Comparison of ENCODE assay signal across 8 mouse cellular contexts in the genomic region with DNA sequence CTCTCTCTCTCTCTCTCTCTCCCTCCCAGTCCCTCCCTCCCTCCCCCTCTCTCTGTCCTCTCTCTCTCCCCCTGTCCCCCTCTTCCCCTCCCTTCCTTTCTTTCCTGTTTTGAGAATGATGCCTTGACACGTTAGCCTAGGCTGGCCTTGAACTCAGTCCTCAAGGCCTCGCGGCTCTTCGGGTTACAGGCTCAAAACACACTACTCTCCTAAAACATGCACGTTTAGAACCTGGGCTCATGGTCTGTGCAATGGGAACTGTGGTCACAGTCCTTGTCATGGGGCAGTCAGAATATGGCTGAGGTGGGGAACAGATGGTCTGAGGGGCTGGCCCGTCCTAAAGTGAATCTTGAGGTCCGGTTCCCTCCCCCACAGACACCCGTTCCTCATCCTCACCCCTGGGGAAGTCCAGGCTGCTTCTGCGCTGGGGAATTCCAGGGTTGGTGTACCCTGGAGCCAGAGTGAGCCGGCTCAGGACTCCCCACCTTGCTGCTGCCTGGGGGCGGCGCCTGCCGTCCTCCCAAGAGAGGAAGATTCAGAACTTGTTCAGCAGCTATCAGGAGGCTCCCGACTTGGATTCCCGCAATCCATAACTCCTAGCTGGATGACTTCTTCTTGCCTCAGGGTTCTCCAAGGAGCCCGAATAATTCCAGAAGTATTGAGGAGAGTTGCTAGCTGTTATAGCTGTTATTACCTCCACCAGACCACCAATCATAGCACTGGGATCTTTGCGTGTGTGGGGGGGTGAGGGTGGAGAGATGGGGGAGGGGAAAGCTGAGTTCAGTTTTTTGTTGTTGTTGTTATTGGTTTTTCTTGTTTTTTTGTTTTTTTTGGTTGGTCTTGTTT. TPM values are rescaled to one million over a fixed set of nuclear protein-coding genes. Genes with fewer than 3 reads are reported as not detected.
DNase-seq lines count a peak whose midpoint lies in the region; ATAC-seq and TF ChIP-seq lines count a peak whose summit lies in the region.

No protein-coding gene starts in this region.

- no peak for ATAC-seq in forebrain, embryonic 16.5 days
- 0 out of 2 replicates have a peak, but pooled peaks have one; percentile 15 for ATAC-seq in embryonic facial prominence, embryonic 13.5 days (ENCODE audit: insufficient number of reproducible peaks, insufficient read depth, low FRiP score, low TSS enrichment, low read depth)
- 0 out of 2 replicates have a peak, but pooled peaks have one; percentile 25 for ATAC-seq in kidney, postnatal 0 days (replicated peaks; ENCODE audit: low FRiP score, low read depth)
- no peak for ATAC-seq in stomach, embryonic 16.5 days (ENCODE audit: insufficient read depth, low FRiP score)
- ATAC-seq in frontal cortex, adult (ENCODE audit: low TSS enrichment) = no peak

- DNase-seq in forebrain, embryonic 10.5 days (ENCODE audit: extremely low spot score, low spot score) = no peak
- peak; percentile 57 for DNase-seq in 416B (ENCODE audit: low read depth)
- DNase-seq in kidney, postnatal 0 days (ENCODE audit: low spot score) = no peak
- DNase-seq in urinary bladder, adult 2 months (ENCODE audit: low spot score) = no peak

- H3K4me1 ChIP-seq in forebrain, embryonic 10.5 days = peaks cover 20% of the 10 kb centered on the region
- peaks cover 5% of the 10 kb centered on the region; the same call in 1 of the 2 replicates for H3K4me1 ChIP-seq in forebrain, embryonic 16.5 days (replicated peaks; ENCODE audit: control insufficient read depth, insufficient read depth, low read length)
- H3K4me1 ChIP-seq in embryonic facial prominence, embryonic 13.5 days = peaks cover 14% of the 10 kb centered on the region
- H3K4me1 ChIP-seq in kidney, postnatal 0 days (replicated peaks; ENCODE audit: insufficient read depth, low read length) = peaks cover 13% of the 10 kb centered on the region; the same call in 1 of the 2 replicates
- peaks cover 24% of the 10 kb centered on the region for H3K4me1 ChIP-seq in stomach, embryonic 16.5 days (ENCODE audit: control insufficient read depth, insufficient read depth, low read length)

- TF ChIP-seq CTCF in kidney, postnatal 0 days (IDR thresholded peaks at IDR 0.05; ENCODE audit: low read depth) = no peak

- H3K9ac ChIP-seq in forebrain, embryonic 16.5 days (replicated peaks; ENCODE audit: low read depth, low read length) = no peak overlapping the region
- H3K9ac ChIP-seq in embryonic facial prominence, embryonic 13.5 days = peak overlapping the region; percentile 46; the same call in 1 of the 2 replicates
- peak overlapping the region; percentile 42; the same call in 1 of the 2 replicates for H3K9ac ChIP-seq in kidney, postnatal 0 days (ENCODE audit: low read depth, low read length)
- H3K9ac ChIP-seq in stomach, embryonic 16.5 days (ENCODE audit: low read length) = peak overlapping the region; percentile 68

- no peaks in the 10 kb centered on the region for H3K36me3 ChIP-seq in forebrain, embryonic 10.5 days (replicated peaks)
- H3K36me3 ChIP-seq in forebrain, embryonic 16.5 days (ENCODE audit: control insufficient read depth, insufficient read depth) = no peaks in the 10 kb centered on the region
- H3K36me3 ChIP-seq in embryonic facial prominence, embryonic 13.5 days = no peaks in the 10 kb centered on the region
- H3K36me3 ChIP-seq in kidney, postnatal 0 days (ENCODE audit: insufficient read depth, low read length) = no peaks in the 10 kb centered on the region
- H3K36me3 ChIP-seq in stomach, embryonic 16.5 days (ENCODE audit: control insufficient read depth, insufficient read depth, low read length) = no peaks in the 10 kb centered on the region

- no peaks in the 10 kb centered on the region for H3K9me3 ChIP-seq in forebrain, embryonic 10.5 days
- no peaks in the 10 kb centered on the region for H3K9me3 ChIP-seq in forebrain, embryonic 16.5 days (ENCODE audit: control insufficient read depth, low read length)
- H3K9me3 ChIP-seq in embryonic facial prominence, embryonic 13.5 days = no peaks in the 10 kb centered on the region
- no peaks in the 10 kb centered on the region for H3K9me3 ChIP-seq in kidney, postnatal 0 days (replicated peaks; ENCODE audit: low read length)
- no peaks in the 10 kb centered on the region for H3K9me3 ChIP-seq in stomach, embryonic 16.5 days (replicated peaks; ENCODE audit: control insufficient read depth, low read length)

- H3K4me2 ChIP-seq in forebrain, embryonic 16.5 days (ENCODE audit: low read length) = no peak overlapping the region
- peak overlapping the region; percentile 67 for H3K4me2 ChIP-seq in embryonic facial prominence, embryonic 13.5 days
- H3K4me2 ChIP-seq in kidney, postnatal 0 days (ENCODE audit: low read length) = peak overlapping the region; percentile 61
- peak overlapping the region; percentile 72 for H3K4me2 ChIP-seq in stomach, embryonic 16.5 days (ENCODE audit: low read depth, low read length)

- peaks cover 69% of the 10 kb centered on the region for H3K27me3 ChIP-seq in forebrain, embryonic 10.5 days (ENCODE audit: poor library complexity, severe bottlenecking)
- peaks cover 35% of the 10 kb centered on the region for H3K27me3 ChIP-seq in forebrain, embryonic 16.5 days (replicated peaks; ENCODE audit: control insufficient read depth, insufficient read depth, low read length)
- peaks cover 50% of the 10 kb centered on the region for H3K27me3 ChIP-seq in embryonic facial prominence, embryonic 13.5 days
- peaks cover 12% of the 10 kb centered on the region for H3K27me3 ChIP-seq in kidney, postnatal 0 days (ENCODE audit: insufficient read depth, low read length)
- H3K27me3 ChIP-seq in stomach, embryonic 16.5 days (ENCODE audit: control insufficient read depth, insufficient read depth, low read length) = peaks cover 10% of the 10 kb centered on the region

- H3K27ac ChIP-seq in forebrain, embryonic 10.5 days = no peak overlapping the region
- H3K27ac ChIP-seq in forebrain, embryonic 16.5 days (ENCODE audit: low read length) = no peak overlapping the region
- no peak overlapping the region for H3K27ac ChIP-seq in embryonic facial prominence, embryonic 13.5 days
- no peak overlapping the region for H3K27ac ChIP-seq in kidney, postnatal 0 days
- no peak overlapping the region for H3K27ac ChIP-seq in stomach, embryonic 16.5 days (ENCODE audit: low read length)

- 4% methylated on average over 17 of the region's 17 CpGs for WGBS in forebrain, embryonic 10.5 days
- WGBS in forebrain, embryonic 16.5 days = 8% methylated on average over 17 of the region's 17 CpGs
- WGBS in embryonic facial prominence, embryonic 13.5 days = 5% methylated on average over 17 of the region's 17 CpGs
- WGBS in kidney, postnatal 0 days = 4% methylated on average over 17 of the region's 17 CpGs
- WGBS in stomach, embryonic 16.5 days = 5% methylated on average over 17 of the region's 17 CpGs

- H3K4me3 ChIP-seq in forebrain, embryonic 10.5 days = peak overlapping the region; percentile 45; the same call in 1 of the 2 replicates
- H3K4me3 ChIP-seq in forebrain, embryonic 16.5 days (replicated peaks; ENCODE audit: low read length) = no peak overlapping the region
- peak overlapping the region; percentile 42 for H3K4me3 ChIP-seq in embryonic facial prominence, embryonic 13.5 days
- peak overlapping the region; percentile 33 for H3K4me3 ChIP-seq in kidney, postnatal 0 days (replicated peaks; ENCODE audit: low read depth, low read length)
- H3K4me3 ChIP-seq in stomach, embryonic 16.5 days (replicated peaks; ENCODE audit: low read length) = peak overlapping the region; percentile 52

RNA-seq across cellular contexts. Expression of gene Icam1, which starts 0.8 kb away (rescaled TPM):
- 4.1 and 5.8 TPM in 2 replicates for polyA plus RNA-seq in forebrain, embryonic 10.5 days (2016; fragmentation: Nextera tagmentation; extraction: Ambion mirVana)
- polyA plus RNA-seq in forebrain, embryonic 16.5 days (2015; fragmentation: Nextera tagmentation; extraction: Ambion mirVana) = 3.3 and 4.5 TPM in 2 replicates
- polyA plus RNA-seq in embryonic facial prominence, embryonic 13.5 days (2015; fragmentation: Nextera tagmentation; extraction: Ambion mirVana) = 13.4 and 15.4 TPM in 2 replicates
- 12.3 and 13.4 TPM in 2 replicates for polyA plus RNA-seq in kidney, postnatal 0 days (2015; fragmentation: Nextera tagmentation; extraction: Ambion mirVana)
- 15.0 and 16.3 TPM in 2 replicates for polyA plus RNA-seq in stomach, embryonic 16.5 days (2015; fragmentation: Nextera tagmentation; extraction: Ambion mirVana)
- 27.4 and 28.7 TPM in 2 replicates for polyA plus RNA-seq in urinary bladder, adult 2 months (2012; rRNA removed)

RNA-seq across cellular contexts. Expression of gene Icam4, which starts 12.6 kb away (rescaled TPM):
- polyA plus RNA-seq in forebrain, embryonic 10.5 days (2016; fragmentation: Nextera tagmentation; extraction: Ambion mirVana) = 4.8 and 7.9 TPM in 2 replicates
- polyA plus RNA-seq in forebrain, embryonic 16.5 days (2015; fragmentation: Nextera tagmentation; extraction: Ambion mirVana) = not detected in 2 replicates
- polyA plus RNA-seq in embryonic facial prominence, embryonic 13.5 days (2015; fragmentation: Nextera tagmentation; extraction: Ambion mirVana) = 0.27 and 2.6 TPM in 2 replicates
- polyA plus RNA-seq in kidney, postnatal 0 days (2015; fragmentation: Nextera tagmentation; extraction: Ambion mirVana) = 0.26 and 0.50 TPM in 2 replicates
- 5.9 and 8.6 TPM in 2 replicates for polyA plus RNA-seq in stomach, embryonic 16.5 days (2015; fragmentation: Nextera tagmentation; extraction: Ambion mirVana)
- 1.1 and 1.5 TPM in 2 replicates for polyA plus RNA-seq in urinary bladder, adult 2 months (2012; rRNA removed)

RNA-seq across cellular contexts. Expression of gene Mrpl4, which starts 14.0 kb away (rescaled TPM):
- 152 and 154 TPM in 2 replicates for polyA plus RNA-seq in forebrain, embryonic 10.5 days (2016; fragmentation: Nextera tagmentation; extraction: Ambion mirVana)
- polyA plus RNA-seq in forebrain, embryonic 16.5 days (2015; fragmentation: Nextera tagmentation; extraction: Ambion mirVana) = 109 and 113 TPM in 2 replicates
- polyA plus RNA-seq in embryonic facial prominence, embryonic 13.5 days (2015; fragmentation: Nextera tagmentation; extraction: Ambion mirVana) = 142 TPM in 2 replicates
- polyA plus RNA-seq in kidney, postnatal 0 days (2015; fragmentation: Nextera tagmentation; extraction: Ambion mirVana) = 155 and 158 TPM in 2 replicates
- 131 and 141 TPM in 2 replicates for polyA plus RNA-seq in stomach, embryonic 16.5 days (2015; fragmentation: Nextera tagmentation; extraction: Ambion mirVana)
- 78.8 and 88.8 TPM in 2 replicates for polyA plus RNA-seq in urinary bladder, adult 2 months (2012; rRNA removed)

RNA-seq across cellular contexts. Expression of gene Icam5, which starts 15.3 kb away (rescaled TPM):
- 0.05 TPM in 1 of 2 replicates, not detected in the other for polyA plus RNA-seq in forebrain, embryonic 10.5 days (2016; fragmentation: Nextera tagmentation; extraction: Ambion mirVana)
- 2.3 and 2.4 TPM in 2 replicates for polyA plus RNA-seq in forebrain, embryonic 16.5 days (2015; fragmentation: Nextera tagmentation; extraction: Ambion mirVana)
- 0.13 and 0.21 TPM in 2 replicates for polyA plus RNA-seq in embryonic facial prominence, embryonic 13.5 days (2015; fragmentation: Nextera tagmentation; extraction: Ambion mirVana)
- 0.21 and 0.27 TPM in 2 replicates for polyA plus RNA-seq in kidney, postnatal 0 days (2015; fragmentation: Nextera tagmentation; extraction: Ambion mirVana)
- 0.14 and 0.15 TPM in 2 replicates for polyA plus RNA-seq in stomach, embryonic 16.5 days (2015; fragmentation: Nextera tagmentation; extraction: Ambion mirVana)
- 1.2 TPM in 2 replicates for polyA plus RNA-seq in urinary bladder, adult 2 months (2012; rRNA removed)

RNA-seq across cellular contexts. Expression of gene S1pr2, which starts 40.0 kb away (rescaled TPM):
- 24.4 and 26.4 TPM in 2 replicates for polyA plus RNA-seq in forebrain, embryonic 10.5 days (2016; fragmentation: Nextera tagmentation; extraction: Ambion mirVana)
- polyA plus RNA-seq in forebrain, embryonic 16.5 days (2015; fragmentation: Nextera tagmentation; extraction: Ambion mirVana) = 7.5 and 7.7 TPM in 2 replicates
- 67.8 and 71.5 TPM in 2 replicates for polyA plus RNA-seq in embryonic facial prominence, embryonic 13.5 days (2015; fragmentation: Nextera tagmentation; extraction: Ambion mirVana)
- polyA plus RNA-seq in kidney, postnatal 0 days (2015; fragmentation: Nextera tagmentation; extraction: Ambion mirVana) = 21.3 and 23.3 TPM in 2 replicates
- polyA plus RNA-seq in stomach, embryonic 16.5 days (2015; fragmentation: Nextera tagmentation; extraction: Ambion mirVana) = 38.2 and 39.9 TPM in 2 replicates
- polyA plus RNA-seq in urinary bladder, adult 2 months (2012; rRNA removed) = 11.6 and 11.7 TPM in 2 replicates

Comparison
In these comparisons a context has a peak if more than half of its experiments do, and no peak if none do; other contexts are left out.
1. ATAC-seq: peak in embryonic facial prominence, embryonic 13.5 days (single experiment) and kidney, postnatal 0 days (single experiment); none in forebrain, embryonic 16.5 days (single experiment), stomach, embryonic 16.5 days (single experiment) and frontal cortex, adult (single experiment).